Mouse (Mus musculus): ENCODE measurements at regions not wholly inside any gene's neighbourhood (a gene's known extent, or its start where the extent isn't known, plus 50 kb on each side); places are given as distances from the start of the nearest gene placed in this dataset.

DNA sequence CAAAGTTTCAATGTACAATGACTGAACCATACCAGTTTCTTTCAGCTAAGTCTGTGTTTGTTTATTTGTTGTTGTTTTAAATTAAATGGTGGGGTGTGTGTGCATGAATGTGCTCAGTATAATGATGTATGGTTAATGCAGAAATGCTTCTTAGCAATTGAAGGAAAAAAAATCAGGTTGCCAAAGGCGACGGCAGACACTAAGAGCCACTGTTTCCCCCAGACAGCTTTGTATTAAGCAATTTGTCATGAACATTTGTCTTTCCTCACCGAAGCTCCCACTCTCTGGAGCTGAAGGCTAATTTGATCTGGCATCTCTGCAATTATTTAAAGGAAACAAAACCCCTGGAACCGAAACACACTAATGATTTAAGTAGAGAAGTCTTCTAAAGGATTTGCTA, 360.7 kb downstream of the Bckdhb start:
- TF ChIP-seq POLR2A (IDR thresholded peaks at IDR 0.05; ENCODE audit: control insufficient read depth, extremely low read depth, insufficient read depth, low read length, poor library complexity) (no peak), CTCF (IDR thresholded peaks at IDR 0.05; ENCODE audit: borderline replicate concordance, control insufficient read depth, extremely low read depth, insufficient read depth, low read length, poor library complexity) (no peak)
